Comparison of ENCODE assay signal across 9 mouse cellular contexts in the genomic region with DNA sequence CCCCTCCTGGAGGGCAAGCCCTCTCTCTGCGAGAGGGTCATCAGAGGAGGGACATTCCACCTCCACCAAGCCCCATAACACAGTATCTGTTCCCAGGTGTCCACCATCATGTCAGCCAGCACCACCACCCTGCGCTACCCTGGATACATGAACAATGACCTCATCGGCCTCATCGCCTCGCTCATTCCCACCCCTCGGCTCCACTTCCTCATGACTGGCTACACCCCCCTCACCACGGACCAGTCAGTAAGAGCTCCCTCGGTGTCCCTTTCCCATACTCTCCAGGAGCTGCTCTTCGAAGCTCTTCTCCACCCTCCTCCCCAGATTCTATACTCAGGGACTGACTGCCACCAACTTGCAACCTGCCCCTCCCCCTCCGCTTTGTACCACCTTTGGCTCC. TPM values are rescaled to one million over a fixed set of nuclear protein-coding genes. Genes with fewer than 3 reads are reported as not detected.
"Had no signal": no experiment of that assay in that cellular context is flagged by ENCODE, and none has a peak within 500 bp of the region (broad histone marks: within the 10 kb centered on the region; RNA-seq: fewer than 3 reads in every experiment).

No protein-coding gene starts in this region.

RNA-seq across cellular contexts. Expression of a gene that starts 4.4 kb away (rescaled TPM):
- total RNA-seq: common myeloid progenitor, adult 5-6 weeks had no signal

RNA-seq across cellular contexts. Expression of a gene that starts 15.1 kb away (rescaled TPM):
- total RNA-seq: common myeloid progenitor, adult 5-6 weeks; gastrocnemius, adult 18-20 months; gastrocnemius, adult 2 months; gastrocnemius, adult 8-10 months; gastrocnemius, postnatal 10 days; gastrocnemius, postnatal 25 days; gastrocnemius, postnatal 36 days; heart, adult 18-20 months; heart, adult 2 months had no signal
